ENCODE assay signal across 8 mouse cellular contexts in genomic region chr10:78068541-78068940, GRCm38 (mm10). TPM values are rescaled to one million over a fixed set of nuclear protein-coding genes. Genes with fewer than 3 reads are reported as not detected.
DNase-seq lines count a peak whose midpoint lies in the region; ATAC-seq lines count a peak whose summit lies in the region.

No protein-coding gene starts in this region.

- peak overlapping the region; percentile 66 for H3K4me3 ChIP-seq in lung, embryonic 15.5 days
- peak overlapping the region; percentile 44 for H3K4me3 ChIP-seq in forebrain, embryonic 11.5 days (ENCODE audit: low read depth, low read length)
- H3K4me3 ChIP-seq in limb, embryonic 11.5 days (ENCODE audit: low read depth, low read length) = peak overlapping the region; percentile 59
- H3K4me3 ChIP-seq in stomach, embryonic 14.5 days (ENCODE audit: low read depth, low read length) = peak overlapping the region; percentile 70

- peak overlapping the region; percentile 96 for H3K4me2 ChIP-seq in lung, embryonic 15.5 days
- peak overlapping the region; percentile 86 for H3K4me2 ChIP-seq in forebrain, embryonic 11.5 days (ENCODE audit: low read depth, low read length, severe bottlenecking)
- H3K4me2 ChIP-seq in limb, embryonic 11.5 days (ENCODE audit: low read depth, severe bottlenecking) = peak overlapping the region; percentile 95
- peak overlapping the region; percentile 91 for H3K4me2 ChIP-seq in stomach, embryonic 14.5 days (replicated peaks; ENCODE audit: low read depth, low read length)

- peak overlapping the region; percentile 56; the same call in 1 of the 2 replicates for H3K9ac ChIP-seq in lung, embryonic 15.5 days
- peak overlapping the region; percentile 50; the same call in 1 of the 2 replicates for H3K9ac ChIP-seq in forebrain, embryonic 11.5 days (ENCODE audit: low read length)
- no peak overlapping the region for H3K9ac ChIP-seq in limb, embryonic 11.5 days (ENCODE audit: low read length)
- H3K9ac ChIP-seq in stomach, embryonic 14.5 days (replicated peaks; ENCODE audit: low read depth, low read length) = no peak overlapping the region

- 14% methylated on average over 11 of the region's 11 CpGs for WGBS in lung, embryonic 15.5 days
- WGBS in forebrain, embryonic 11.5 days = 32% methylated on average over 11 of the region's 11 CpGs
- 16% methylated on average over 11 of the region's 11 CpGs for WGBS in limb, embryonic 11.5 days
- 14% methylated on average over 11 of the region's 11 CpGs for WGBS in stomach, embryonic 14.5 days

- peaks cover 8% of the 10 kb centered on the region; the same call in 1 of the 2 replicates for H3K27me3 ChIP-seq in lung, embryonic 15.5 days
- peaks cover 4% of the 10 kb centered on the region; the same call in 1 of the 2 replicates for H3K27me3 ChIP-seq in forebrain, embryonic 11.5 days (ENCODE audit: control insufficient read depth, insufficient read depth, low read length)
- H3K27me3 ChIP-seq in limb, embryonic 11.5 days (ENCODE audit: control insufficient read depth, insufficient read depth, low read length) = peaks cover 2% of the 10 kb centered on the region; the same call in 1 of the 2 replicates
- no peaks in the 10 kb centered on the region for H3K27me3 ChIP-seq in stomach, embryonic 14.5 days (ENCODE audit: control insufficient read depth, insufficient read depth, low read length)

- no peak for DNase-seq in lung, postnatal 36 days
- no peak for DNase-seq in forebrain, embryonic 11.5 days (ENCODE audit: low spot score)
- DNase-seq in limb, embryonic 11.5 days (ENCODE audit: low spot score) = no peak
- DNase-seq in embryo, embryonic 9.5 days (ENCODE audit: extremely low spot score) = no peak
- no peak for DNase-seq in adrenal gland, postnatal 4 days (ENCODE audit: low spot score in 2 of 2)
- no peak for DNase-seq in layer of hippocampus, adult 11-12 months (ENCODE audit: low spot score)

- H3K36me3 ChIP-seq in lung, embryonic 15.5 days = no peaks in the 10 kb centered on the region
- no peaks in the 10 kb centered on the region for H3K36me3 ChIP-seq in forebrain, embryonic 11.5 days (ENCODE audit: control insufficient read depth, insufficient read depth, low read length)
- H3K36me3 ChIP-seq in limb, embryonic 11.5 days (ENCODE audit: control insufficient read depth, insufficient read depth, low read length) = no peaks in the 10 kb centered on the region
- no peaks in the 10 kb centered on the region for H3K36me3 ChIP-seq in stomach, embryonic 14.5 days (ENCODE audit: control insufficient read depth, insufficient read depth, low read length)

- no peak for ATAC-seq in lung, embryonic 15.5 days (ENCODE audit: borderline replicate concordance, extremely low read depth, low FRiP score, low TSS enrichment)
- ATAC-seq in forebrain, embryonic 11.5 days (replicated peaks; ENCODE audit: low FRiP score) = no peak
- no peak for ATAC-seq in limb, embryonic 11.5 days (ENCODE audit: insufficient number of reproducible peaks, low FRiP score, low TSS enrichment, low read depth)
- ATAC-seq in stomach, embryonic 14.5 days (ENCODE audit: insufficient number of reproducible peaks, insufficient read depth, low FRiP score, low read depth) = no peak

- no peak overlapping the region for H3K27ac ChIP-seq in lung, embryonic 15.5 days
- no peak overlapping the region for H3K27ac ChIP-seq in forebrain, embryonic 11.5 days (ENCODE audit: low read depth, low read length)
- no peak overlapping the region for H3K27ac ChIP-seq in limb, embryonic 11.5 days (replicated peaks; ENCODE audit: low read depth, low read length)
- no peak overlapping the region for H3K27ac ChIP-seq in stomach, embryonic 14.5 days (ENCODE audit: low read length)

- H3K9me3 ChIP-seq in lung, embryonic 15.5 days = no peaks in the 10 kb centered on the region
- no peaks in the 10 kb centered on the region for H3K9me3 ChIP-seq in forebrain, embryonic 11.5 days (ENCODE audit: control insufficient read depth, low read length)
- H3K9me3 ChIP-seq in limb, embryonic 11.5 days (ENCODE audit: control insufficient read depth, low read length) = no peaks in the 10 kb centered on the region
- H3K9me3 ChIP-seq in stomach, embryonic 14.5 days (ENCODE audit: control insufficient read depth, low read depth, low read length) = no peaks in the 10 kb centered on the region

- H3K4me1 ChIP-seq in lung, embryonic 15.5 days = peaks cover 11% of the 10 kb centered on the region; the same call in 1 of the 2 replicates
- H3K4me1 ChIP-seq in forebrain, embryonic 11.5 days (replicated peaks; ENCODE audit: control insufficient read depth, insufficient read depth, low read length) = peaks cover 5% of the 10 kb centered on the region; the same call in 1 of the 2 replicates
- 0 out of 2 replicates have a peak, but pooled peaks cover 3% of the 10 kb centered on the region for H3K4me1 ChIP-seq in limb, embryonic 11.5 days (ENCODE audit: control insufficient read depth, insufficient read depth, low read length)
- H3K4me1 ChIP-seq in stomach, embryonic 14.5 days (ENCODE audit: control insufficient read depth, insufficient read depth, low read length) = no peaks in the 10 kb centered on the region; the same call in 1 of the 2 replicates

RNA-seq across cellular contexts. Expression of gene Icosl, which starts 0.6 kb away (rescaled TPM):
- polyA plus RNA-seq in lung, embryonic 15.5 days (2015; fragmentation: Nextera tagmentation; extraction: Ambion mirVana) = 8.4 and 8.5 TPM in 2 replicates
- polyA plus RNA-seq in forebrain, embryonic 11.5 days (2014; fragmentation: Nextera tagmentation; extraction: Ambion mirVana) = 2.0 and 2.5 TPM in 2 replicates
- 2.6 and 2.7 TPM in 2 replicates for polyA plus RNA-seq in limb, embryonic 11.5 days (2014; fragmentation: Nextera tagmentation; extraction: Ambion mirVana)
- 5.6 and 6.1 TPM in 2 replicates for polyA plus RNA-seq in stomach, embryonic 14.5 days (2014; fragmentation: Nextera tagmentation; extraction: Ambion mirVana)
- 10 to 100 TPM; 15.4 to 19.4 TPM for total RNA-seq in adrenal gland, postnatal 4 days (2021)

RNA-seq across cellular contexts. Expression of gene Aire, which starts 25.1 kb away (rescaled TPM):
- 2.1 and 2.7 TPM in 2 replicates for polyA plus RNA-seq in lung, embryonic 15.5 days (2015; fragmentation: Nextera tagmentation; extraction: Ambion mirVana)
- 0.21 TPM in 1 of 2 replicates, not detected in the other for polyA plus RNA-seq in forebrain, embryonic 11.5 days (2014; fragmentation: Nextera tagmentation; extraction: Ambion mirVana)
- polyA plus RNA-seq in limb, embryonic 11.5 days (2014; fragmentation: Nextera tagmentation; extraction: Ambion mirVana) = 0.17 and 0.35 TPM in 2 replicates
- 0.27 and 0.56 TPM in 2 replicates for polyA plus RNA-seq in stomach, embryonic 14.5 days (2014; fragmentation: Nextera tagmentation; extraction: Ambion mirVana)
- total RNA-seq in adrenal gland, postnatal 4 days (2021) = not detected

RNA-seq across cellular contexts. Expression of gene Dnmt3l, which starts 26.8 kb away (rescaled TPM):
- polyA plus RNA-seq in lung, embryonic 15.5 days (2015; fragmentation: Nextera tagmentation; extraction: Ambion mirVana) = 1.9 and 2.2 TPM in 2 replicates
- polyA plus RNA-seq in forebrain, embryonic 11.5 days (2014; fragmentation: Nextera tagmentation; extraction: Ambion mirVana) = not detected in 2 replicates
- 0.11 TPM in 1 of 2 replicates, not detected in the other for polyA plus RNA-seq in limb, embryonic 11.5 days (2014; fragmentation: Nextera tagmentation; extraction: Ambion mirVana)
- 0.71 TPM in 1 of 2 replicates, not detected in the other for polyA plus RNA-seq in stomach, embryonic 14.5 days (2014; fragmentation: Nextera tagmentation; extraction: Ambion mirVana)
- total RNA-seq in adrenal gland, postnatal 4 days (2021) = 1 to 10 TPM; 2.9 to 3.2 TPM

RNA-seq across cellular contexts. Expression of gene Pfkl, which starts 58.7 kb away (rescaled TPM):
- 171 and 179 TPM in 2 replicates for polyA plus RNA-seq in lung, embryonic 15.5 days (2015; fragmentation: Nextera tagmentation; extraction: Ambion mirVana)
- 171 and 174 TPM in 2 replicates for polyA plus RNA-seq in forebrain, embryonic 11.5 days (2014; fragmentation: Nextera tagmentation; extraction: Ambion mirVana)
- 157 and 161 TPM in 2 replicates for polyA plus RNA-seq in limb, embryonic 11.5 days (2014; fragmentation: Nextera tagmentation; extraction: Ambion mirVana)
- polyA plus RNA-seq in stomach, embryonic 14.5 days (2014; fragmentation: Nextera tagmentation; extraction: Ambion mirVana) = 161 and 196 TPM in 2 replicates
- 10 to 100 TPM; 85.6 to 87.2 TPM for total RNA-seq in adrenal gland, postnatal 4 days (2021)

Comparison
In these comparisons a context has a peak if more than half of its experiments do, and no peak if none do; other contexts are left out.
1. H3K9ac ChIP-seq: peak in lung, embryonic 15.5 days (single experiment) and forebrain, embryonic 11.5 days (single experiment); none in limb, embryonic 11.5 days (single experiment) and stomach, embryonic 14.5 days (single experiment).
2. Peak in every context shown above with its lines, with median percentiles within 50 percentile points of each other: H3K4me2 ChIP-seq and H3K4me3 ChIP-seq.